8 mouse cellular contexts compared by ENCODE assay signal in genomic region chr1:88424602-88425252, GRCm38 (mm10). TPM values are rescaled to one million over a fixed set of nuclear protein-coding genes. Genes with fewer than 3 reads are reported as not detected.
DNase-seq lines count a peak whose midpoint lies in the region; ATAC-seq lines count a peak whose summit lies in the region.

No protein-coding gene starts in this region.

- ATAC-seq in kidney, embryonic 15.5 days (replicated peaks; ENCODE audit: low FRiP score): no peak; the same call in 1 of the 2 replicates
- peak; percentile 95 for ATAC-seq in common myeloid progenitor, adult 5-6 weeks (replicated peaks; ENCODE audit: low read depth, poor library complexity, severe bottlenecking)
- ATAC-seq in intestine, embryonic 16.5 days: peak; percentile 43; the same call in 1 of the 2 replicates

- no peak overlapping the region for H3K9ac ChIP-seq in kidney, embryonic 15.5 days
- H3K9ac ChIP-seq in intestine, embryonic 16.5 days (ENCODE audit: low read depth, low read length): no peak overlapping the region

- 0 out of 2 replicates have a peak, but pooled peaks cover 5% of the 10 kb centered on the region for H3K4me1 ChIP-seq in kidney, embryonic 15.5 days
- peaks cover 5% of the 10 kb centered on the region; the same call in 1 of the 2 replicates for H3K4me1 ChIP-seq in intestine, embryonic 16.5 days (ENCODE audit: control insufficient read depth, insufficient read depth, low read length)

- intact Hi-C loops in left cerebral cortex, postnatal 4 days (cut with DNase I): loop anchor here (5.0 kb wide), 1 partner anchor 318 kb away; no protein-coding TSS in a partner anchor

- no peaks in the 10 kb centered on the region for H3K36me3 ChIP-seq in kidney, embryonic 15.5 days
- H3K36me3 ChIP-seq in intestine, embryonic 16.5 days (ENCODE audit: control insufficient read depth, insufficient read depth, low read length): no peaks in the 10 kb centered on the region

- no peak overlapping the region for H3K4me2 ChIP-seq in kidney, embryonic 15.5 days
- no peak overlapping the region for H3K4me2 ChIP-seq in intestine, embryonic 16.5 days (ENCODE audit: low read depth, low read length)

- no peaks in the 10 kb centered on the region for H3K27me3 ChIP-seq in kidney, embryonic 15.5 days
- H3K27me3 ChIP-seq in intestine, embryonic 16.5 days (replicated peaks; ENCODE audit: control insufficient read depth, insufficient read depth, low read length): no peaks in the 10 kb centered on the region

- peak; percentile 50 for DNase-seq in kidney, adult 11 months
- DNase-seq in gastrocnemius, adult 8-10 months (ENCODE audit: low spot score in 2 of 2): peak; percentile 20 to 36
- peak; percentile 80 for DNase-seq in left cerebral cortex, postnatal 4 days
- DNase-seq in monocyte, adult 2 months (ENCODE audit: low read depth in 1 of 2, low spot score in 2 of 2): peak; percentile 7 to 57
- DNase-seq in spleen, postnatal 10 days (ENCODE audit: low spot score in 2 of 2): peak; percentile 62 to 81

- H3K9me3 ChIP-seq in kidney, embryonic 15.5 days (replicated peaks): no peaks in the 10 kb centered on the region
- no peaks in the 10 kb centered on the region for H3K9me3 ChIP-seq in intestine, embryonic 16.5 days (ENCODE audit: control insufficient read depth, low read length)

- WGBS in kidney, embryonic 15.5 days: 29% methylated on average over 8 of the region's 8 CpGs
- WGBS in intestine, embryonic 16.5 days: 19% methylated on average over 8 of the region's 8 CpGs

- no peak overlapping the region for H3K27ac ChIP-seq in kidney, embryonic 15.5 days
- no peak overlapping the region for H3K27ac ChIP-seq in intestine, embryonic 16.5 days (ENCODE audit: low read length)

- no peak overlapping the region for H3K4me3 ChIP-seq in kidney, embryonic 15.5 days (replicated peaks)
- H3K4me3 ChIP-seq in intestine, embryonic 16.5 days (ENCODE audit: low read length): no peak overlapping the region

RNA-seq across cellular contexts. Expression of gene Spp2, which starts 18.0 kb away (rescaled TPM):
- polyA plus RNA-seq in kidney, embryonic 15.5 days (2015; fragmentation: Nextera tagmentation; extraction: Ambion mirVana): 56.5 and 62.0 TPM in 2 replicates
- not detected in 2 replicates for total RNA-seq in common myeloid progenitor, adult 5-6 weeks (2017)
- not detected for total RNA-seq in gastrocnemius, adult 8-10 months (2022)
- 18.2 and 19.7 TPM in 2 replicates for polyA plus RNA-seq in intestine, embryonic 16.5 days (2015; fragmentation: Nextera tagmentation; extraction: Ambion mirVana)
- total RNA-seq in left cerebral cortex, postnatal 4 days (2021): under 1 TPM in 1 of 2 experiments, not detected in 1; 0.70 TPM

Comparison
In these comparisons a context has a peak if more than half of its experiments do, and no peak if none do; other contexts are left out.
1. DNase-seq: peak in every context shown above with its lines; median percentile 80 in left cerebral cortex, postnatal 4 days; 72 in spleen, postnatal 10 days; 50 in kidney, adult 11 months; 32 in monocyte, adult 2 months; 28 in gastrocnemius, adult 8-10 months.